Mouse (Mus musculus) forebrain, embryonic 13.5 days (tissue): ENCODE measurements around the gene Psma6. TPM values are rescaled to one million over a fixed set of nuclear protein-coding genes. Genes with fewer than 3 reads are reported as not detected.

Source experiments
- ATAC-seq: fragments of 200-750 bp; cut with Nextera tagmentation; 2 replicates; pipeline ENCODE4 v1.8.0; 2017
- H3K27ac ChIP-seq: fragments of 300-500 bp; sonication (generic); 2 replicates; pipeline ENCODE4 v1.5.1; 2015; ENCODE audit warnings: inconsistent platforms, mild to moderate bottlenecking, moderate library complexity
- H3K27me3 ChIP-seq: fragments of 300-500 bp; sonication (generic); 2 replicates; pipeline ENCODE4 v1.6.1; 2015; ENCODE audit warnings: mild to moderate bottlenecking, inconsistent platforms
- H3K36me3 ChIP-seq: fragments of 300-500 bp; sonication (generic); 2 replicates; pipeline ENCODE4 v1.6.1; 2015; ENCODE audit warnings: mild to moderate bottlenecking, inconsistent platforms; ENCODE audit not compliant: poor library complexity, severe bottlenecking
- H3K4me1 ChIP-seq: fragments of 300-500 bp; sonication (generic); 2 replicates; pipeline ENCODE4 v1.6.1; 2015; ENCODE audit warnings: inconsistent platforms
- H3K4me2 ChIP-seq: fragments of 300-500 bp; sonication (generic); 2 replicates; pipeline ENCODE4 v1.6.1; 2015; ENCODE audit warnings: inconsistent platforms, mild to moderate bottlenecking, moderate library complexity
- H3K4me3 ChIP-seq: fragments of 300-500 bp; sonication (generic); 2 replicates; pipeline ENCODE4 v1.5.1; 2015; ENCODE audit warnings: mild to moderate bottlenecking, inconsistent platforms
- H3K9ac ChIP-seq: fragments of 300-500 bp; sonication (generic); 2 replicates; pipeline ENCODE4 v1.6.1; 2015; ENCODE audit warnings: mild to moderate bottlenecking, inconsistent platforms
- H3K9me3 ChIP-seq: fragments of 300-500 bp; sonication (generic); replicated peaks from 2 replicates; pipeline ENCODE4 v1.6.1; 2016; ENCODE audit warnings: inconsistent platforms
- WGBS: fragments of 180-500 bp; shearing (Covaris S2); methylation state at CpG from one replicate; pipeline ENCODE4 v1.1.7; 2015; 5-methylcytosine and 5-hydroxymethylcytosine counted together
- polyA plus RNA-seq: library from polyadenylated mRNA; unstranded; fragments of >200 nt; fragmentation: Nextera tagmentation; extraction: Ambion mirVana; gene quantifications from 2 replicates; pipeline ENCODE4 v1.2.1, GENCODE M21; 2015

Psma6 gene
- polyA plus RNA-seq, 1 experiment from 2014 or later = 510 TPM

DNA sequence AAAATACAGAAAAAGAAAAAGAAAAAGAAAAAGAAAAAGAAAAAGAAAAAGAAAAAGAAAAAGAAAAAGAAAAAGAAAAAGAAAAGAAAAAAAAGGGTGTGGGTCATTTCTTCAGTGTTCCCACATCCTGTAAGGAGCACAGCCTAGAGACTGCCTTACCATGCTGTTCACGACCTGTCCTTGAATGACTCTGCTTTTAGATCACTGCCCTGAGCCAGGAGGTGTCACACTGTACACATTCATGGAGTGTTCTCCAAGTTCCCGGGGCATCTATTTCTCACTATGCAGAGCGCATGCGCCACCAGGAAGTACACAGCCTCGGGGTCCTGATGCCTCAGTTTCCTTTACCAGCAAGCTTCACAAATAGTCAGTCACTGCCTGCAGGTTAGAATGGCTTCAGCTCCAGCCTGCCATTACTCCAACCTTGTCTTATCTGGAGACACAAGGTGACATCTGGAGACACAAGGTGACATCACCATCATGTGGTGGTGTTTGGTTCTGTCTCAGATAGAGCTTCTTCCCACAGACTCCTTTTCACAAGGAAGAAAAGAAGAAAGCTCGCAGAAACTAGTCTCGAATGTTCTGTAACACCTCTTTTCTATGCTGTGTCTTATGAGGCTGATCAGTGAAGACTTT lies 48.4 kb downstream of the Psma6 start:
- Histone ChIP-seq H3K9ac (no peak overlapping the region), H3K4me3 (no peak overlapping the region), H3K4me1 (peaks cover 3% of the 10 kb centered on the region; the same call in 1 of the 2 replicates), H3K36me3 (no peaks in the 10 kb centered on the region), H3K9me3 (no peaks in the 10 kb centered on the region), H3K4me2 (no peak overlapping the region), H3K27ac (no peak overlapping the region), H3K27me3 (no peaks in the 10 kb centered on the region)
- no peak for ATAC-seq
- WGBS = 91% methylated on average over 7 of the region's 7 CpGs

DNA sequence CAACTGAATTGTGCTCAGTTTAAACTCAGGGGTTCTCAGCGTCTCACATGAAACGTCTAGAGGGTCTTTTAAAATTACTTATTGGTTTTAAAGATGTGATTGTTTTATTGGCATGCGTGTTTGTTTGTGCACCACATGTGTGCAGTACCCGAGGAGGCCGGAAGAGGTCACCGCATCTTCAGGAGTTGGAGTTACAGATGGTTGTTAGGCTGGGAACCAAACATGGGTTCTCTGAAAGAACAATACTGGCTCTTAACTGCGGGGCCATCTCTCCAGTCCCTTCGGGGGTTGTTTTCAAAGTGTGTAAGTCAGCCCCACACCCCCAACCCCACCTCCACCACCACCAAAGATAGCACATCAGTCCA lies 48.9 kb downstream of the Psma6 start:
- no peak overlapping the region for H3K9ac ChIP-seq
- peaks cover 4% of the 10 kb centered on the region; the same call in 1 of the 2 replicates for H3K4me1 ChIP-seq
- H3K36me3 ChIP-seq = no peaks in the 10 kb centered on the region
- H3K4me2 ChIP-seq = no peak overlapping the region
- H3K27me3 ChIP-seq = no peaks in the 10 kb centered on the region
- H3K27ac ChIP-seq = no peak overlapping the region
- no peak overlapping the region for H3K4me3 ChIP-seq
- no peaks in the 10 kb centered on the region for H3K9me3 ChIP-seq
- WGBS = 95% methylated on average over 8 of the region's 8 CpGs
- no peak for ATAC-seq

DNA sequence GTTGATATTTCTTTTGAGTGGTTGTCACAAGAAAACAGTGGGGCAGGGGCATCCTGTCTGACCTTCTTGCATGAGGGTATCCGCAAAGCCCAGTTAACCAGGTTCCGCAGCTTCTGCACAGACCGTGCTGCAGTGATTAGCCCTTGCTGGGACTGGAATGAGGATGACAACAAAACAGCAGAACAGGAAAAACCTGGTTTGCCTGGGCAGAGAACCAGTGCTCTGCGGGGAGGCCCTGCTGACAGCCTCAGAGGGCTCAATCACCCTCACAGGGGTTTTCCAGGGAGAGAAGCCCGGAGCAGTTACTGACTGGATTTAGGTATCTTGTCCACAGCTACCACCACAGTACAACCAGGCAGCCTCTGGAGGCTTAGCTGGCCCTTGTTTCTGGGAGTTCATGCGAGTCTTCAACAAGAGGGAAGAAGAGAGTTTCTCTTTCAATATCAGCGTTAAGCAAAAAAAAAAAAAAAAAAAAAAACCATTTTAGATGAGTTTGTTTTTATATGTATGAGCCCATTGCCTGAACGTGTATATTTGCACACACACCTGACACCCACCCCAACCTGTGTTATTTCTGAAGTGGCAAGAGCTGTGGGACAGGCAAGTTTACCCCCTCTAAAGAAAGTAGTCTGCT lies 49.9 kb downstream of the Psma6 start:
- no peaks in the 10 kb centered on the region for H3K36me3 ChIP-seq
- no peak overlapping the region for H3K4me3 ChIP-seq
- no peak overlapping the region for H3K27ac ChIP-seq
- H3K4me1 ChIP-seq = peaks cover 13% of the 10 kb centered on the region
- H3K27me3 ChIP-seq = no peaks in the 10 kb centered on the region
- H3K9ac ChIP-seq = no peak overlapping the region
- 47% methylated on average over 8 of the region's 8 CpGs for WGBS
- no peak overlapping the region for H3K4me2 ChIP-seq
- H3K9me3 ChIP-seq = no peaks in the 10 kb centered on the region
- no peak for ATAC-seq

DNA sequence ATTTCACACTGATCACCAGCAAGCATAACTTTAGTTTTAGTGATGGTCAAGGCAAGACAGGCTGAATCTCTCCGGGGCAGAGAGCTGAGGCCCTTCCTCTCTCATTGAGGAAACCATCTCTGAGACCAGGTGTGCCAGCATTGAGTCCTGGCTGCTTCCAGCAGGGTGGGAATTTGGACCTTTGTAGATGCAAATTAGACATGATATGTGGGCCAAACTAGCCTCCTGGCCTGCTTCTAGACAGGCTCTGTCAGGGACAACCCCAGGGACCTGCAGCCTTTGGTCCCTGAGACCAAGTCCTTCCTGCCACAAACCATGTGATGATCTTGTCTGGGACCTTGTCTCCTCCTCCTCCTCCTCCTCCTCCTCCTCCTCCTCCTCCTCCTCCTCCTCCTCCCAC lies 51.1 kb downstream of the Psma6 start:
- no peaks in the 10 kb centered on the region for H3K27me3 ChIP-seq
- no peaks in the 10 kb centered on the region for H3K9me3 ChIP-seq
- no peak overlapping the region for H3K4me2 ChIP-seq
- H3K27ac ChIP-seq = no peak overlapping the region
- ATAC-seq = no peak
- no peak overlapping the region for H3K4me3 ChIP-seq
- H3K36me3 ChIP-seq = no peaks in the 10 kb centered on the region
- peaks cover 14% of the 10 kb centered on the region for H3K4me1 ChIP-seq
- WGBS = 80% methylated on average over 1 of the region's 1 CpGs
- no peak overlapping the region for H3K9ac ChIP-seq

DNA sequence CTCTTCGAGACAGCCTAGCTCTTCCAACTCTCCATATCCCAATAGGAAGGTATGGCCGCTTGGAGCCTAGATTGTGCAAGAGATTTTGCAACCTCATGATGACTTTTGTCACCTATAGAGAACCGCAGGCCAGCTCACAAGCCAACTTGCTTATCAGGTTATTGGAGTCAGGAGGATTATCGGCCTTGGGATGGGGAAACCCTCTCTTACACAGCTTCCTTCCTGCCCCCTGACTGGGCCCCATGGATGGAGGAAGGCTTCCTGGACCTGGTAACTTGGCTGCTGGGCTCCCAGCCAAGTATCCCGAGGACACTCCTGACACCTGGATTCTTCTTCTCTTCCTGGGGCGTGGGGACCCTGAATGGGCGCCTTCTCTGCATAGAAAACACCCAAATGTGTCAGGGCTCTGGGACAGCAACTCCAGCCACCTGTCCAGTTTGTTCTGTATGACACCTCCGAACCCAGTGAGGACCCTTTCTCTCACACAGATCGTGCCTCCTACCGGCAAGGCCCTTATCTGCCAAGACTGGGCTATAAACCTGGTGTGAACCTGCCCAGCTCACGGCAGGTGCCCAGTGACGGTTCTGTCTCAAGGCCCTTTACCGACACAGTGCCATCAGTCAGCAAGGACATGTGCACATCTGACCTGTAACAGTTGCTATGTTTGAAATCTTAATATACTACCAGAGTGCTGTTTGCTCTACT lies 53.3 kb downstream of the Psma6 start:
- 81% methylated on average over 13 of the region's 13 CpGs for WGBS
- no peak overlapping the region for H3K4me2 ChIP-seq
- H3K4me3 ChIP-seq = no peak overlapping the region
- H3K9me3 ChIP-seq = no peaks in the 10 kb centered on the region
- H3K36me3 ChIP-seq = no peaks in the 10 kb centered on the region
- no peaks in the 10 kb centered on the region for H3K27me3 ChIP-seq
- no peak overlapping the region for H3K27ac ChIP-seq
- no peak for ATAC-seq
- H3K4me1 ChIP-seq = peaks cover 14% of the 10 kb centered on the region
- no peak overlapping the region for H3K9ac ChIP-seq

DNA sequence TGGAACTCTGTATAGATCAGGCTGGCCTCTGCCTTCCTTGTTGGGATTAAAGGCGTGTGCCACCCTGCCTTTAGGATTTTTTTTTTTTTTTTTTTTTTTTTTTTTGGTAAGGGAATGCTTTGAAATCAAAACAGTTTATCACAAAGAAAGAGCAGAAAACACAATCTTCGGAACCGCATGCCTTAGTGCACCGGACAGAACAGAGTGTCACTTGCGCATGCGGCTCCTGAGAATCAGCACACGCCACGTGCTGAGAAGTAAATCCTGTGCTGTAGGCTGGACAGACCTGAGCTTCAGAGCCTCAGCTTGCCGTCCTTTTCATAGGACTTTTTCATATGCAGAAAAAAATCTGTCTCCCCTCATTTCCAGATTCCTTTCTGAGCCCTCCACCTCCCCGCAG lies 54.0 kb downstream of the Psma6 start:
- Histone ChIP-seq H3K4me2 (peak overlapping the region; percentile 49; the same call in 1 of the 2 replicates), H3K9me3 (no peaks in the 10 kb centered on the region), H3K36me3 (no peaks in the 10 kb centered on the region), H3K4me3 (no peak overlapping the region), H3K9ac (0 out of 2 replicates have a peak overlapping the region, but pooled peaks have one; percentile 53), H3K27ac (peak overlapping the region; percentile 48), H3K4me1 (peaks cover 16% of the 10 kb centered on the region), H3K27me3 (no peaks in the 10 kb centered on the region)
- WGBS = 63% methylated on average over 10 of the region's 10 CpGs
- no peak for ATAC-seq

DNA sequence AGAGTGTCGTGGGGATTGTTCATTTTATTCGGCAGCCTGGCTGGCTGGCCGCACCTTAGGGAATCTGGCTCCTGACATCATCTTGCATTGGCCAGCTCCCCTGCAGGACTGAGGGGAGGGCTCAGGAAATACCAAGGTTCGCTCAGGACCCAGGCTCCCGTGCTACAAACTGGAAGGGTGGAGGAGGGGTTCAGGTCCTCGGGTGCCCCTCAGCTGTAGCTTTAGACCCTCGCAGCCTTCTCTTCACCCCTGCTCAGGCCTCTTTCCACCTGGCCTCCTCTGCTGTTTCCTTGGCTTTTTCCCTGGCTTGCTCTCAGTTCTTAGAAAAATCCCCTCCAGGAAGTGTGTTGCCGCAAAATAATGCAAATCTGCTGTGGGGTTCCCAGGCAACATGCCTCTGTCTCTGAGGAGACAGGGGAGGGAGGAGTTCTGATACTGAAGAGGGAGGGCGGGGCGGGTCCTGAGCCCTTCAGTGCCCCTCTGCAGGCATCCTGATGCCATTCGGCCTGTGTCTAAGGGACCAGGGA lies 54.7 kb downstream of the Psma6 start:
- peak overlapping the region; percentile 49 for H3K4me2 ChIP-seq
- peak; percentile 62 for ATAC-seq
- no peaks in the 10 kb centered on the region for H3K36me3 ChIP-seq
- 4% methylated on average over 11 of the region's 11 CpGs for WGBS
- H3K4me3 ChIP-seq = no peak overlapping the region
- H3K4me1 ChIP-seq = peaks cover 20% of the 10 kb centered on the region
- no peaks in the 10 kb centered on the region for H3K9me3 ChIP-seq
- H3K9ac ChIP-seq = peak overlapping the region; percentile 53
- peak overlapping the region; percentile 48 for H3K27ac ChIP-seq
- no peaks in the 10 kb centered on the region for H3K27me3 ChIP-seq

DNA sequence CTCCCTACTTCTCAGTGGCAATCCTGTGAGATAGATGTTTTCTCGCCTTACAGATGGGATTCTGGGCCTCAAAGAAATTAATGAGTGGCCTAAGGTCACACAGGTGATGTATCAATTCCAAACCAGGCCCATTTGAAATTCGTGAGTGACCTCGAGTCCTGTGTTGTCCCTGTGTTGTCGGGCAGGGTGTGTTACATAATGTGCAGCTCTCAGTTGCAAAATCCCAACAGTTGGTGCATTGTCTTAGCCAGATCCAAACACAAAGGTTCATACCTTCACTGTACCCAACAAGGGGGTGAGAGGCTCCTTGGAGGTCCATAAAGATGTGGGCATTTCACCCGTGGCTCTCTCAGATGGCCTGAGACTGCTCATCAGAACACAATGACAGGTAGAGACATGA lies 56.4 kb downstream of the Psma6 start:
- no peak overlapping the region for H3K4me3 ChIP-seq
- WGBS = 77% methylated on average over 5 of the region's 5 CpGs
- H3K27ac ChIP-seq = no peak overlapping the region
- no peak for ATAC-seq
- H3K9me3 ChIP-seq = no peaks in the 10 kb centered on the region
- peaks cover 20% of the 10 kb centered on the region for H3K4me1 ChIP-seq
- H3K36me3 ChIP-seq = no peaks in the 10 kb centered on the region
- H3K27me3 ChIP-seq = no peaks in the 10 kb centered on the region
- no peak overlapping the region for H3K4me2 ChIP-seq
- H3K9ac ChIP-seq = no peak overlapping the region

DNA sequence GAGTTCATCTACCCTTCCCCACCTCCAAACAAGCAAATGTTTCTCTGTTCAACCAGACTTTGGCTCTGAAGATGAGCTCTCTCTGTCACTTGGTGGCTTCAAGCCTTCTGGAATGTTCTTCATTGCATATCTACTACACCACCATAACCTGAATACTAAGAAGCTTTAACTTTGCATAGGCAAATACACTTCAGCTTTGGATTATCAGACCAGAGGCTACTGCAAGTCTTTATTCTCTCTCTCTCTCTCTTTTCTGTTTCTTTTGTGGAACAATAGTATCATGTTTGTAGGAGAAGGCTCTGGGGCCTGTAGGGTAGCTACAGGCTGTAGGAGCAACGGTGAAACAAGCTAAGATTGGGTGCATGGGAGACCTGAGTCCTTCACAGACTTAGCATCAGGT lies 58.2 kb downstream of the Psma6 start:
- no peak overlapping the region for H3K9ac ChIP-seq
- H3K4me1 ChIP-seq = peaks cover 33% of the 10 kb centered on the region
- H3K4me3 ChIP-seq = no peak overlapping the region
- H3K9me3 ChIP-seq = no peaks in the 10 kb centered on the region
- H3K27me3 ChIP-seq = no peaks in the 10 kb centered on the region
- WGBS = 82% methylated on average over 1 of the region's 1 CpGs
- no peak overlapping the region for H3K27ac ChIP-seq
- H3K36me3 ChIP-seq = no peaks in the 10 kb centered on the region
- no peak overlapping the region for H3K4me2 ChIP-seq
- ATAC-seq = no peak

DNA sequence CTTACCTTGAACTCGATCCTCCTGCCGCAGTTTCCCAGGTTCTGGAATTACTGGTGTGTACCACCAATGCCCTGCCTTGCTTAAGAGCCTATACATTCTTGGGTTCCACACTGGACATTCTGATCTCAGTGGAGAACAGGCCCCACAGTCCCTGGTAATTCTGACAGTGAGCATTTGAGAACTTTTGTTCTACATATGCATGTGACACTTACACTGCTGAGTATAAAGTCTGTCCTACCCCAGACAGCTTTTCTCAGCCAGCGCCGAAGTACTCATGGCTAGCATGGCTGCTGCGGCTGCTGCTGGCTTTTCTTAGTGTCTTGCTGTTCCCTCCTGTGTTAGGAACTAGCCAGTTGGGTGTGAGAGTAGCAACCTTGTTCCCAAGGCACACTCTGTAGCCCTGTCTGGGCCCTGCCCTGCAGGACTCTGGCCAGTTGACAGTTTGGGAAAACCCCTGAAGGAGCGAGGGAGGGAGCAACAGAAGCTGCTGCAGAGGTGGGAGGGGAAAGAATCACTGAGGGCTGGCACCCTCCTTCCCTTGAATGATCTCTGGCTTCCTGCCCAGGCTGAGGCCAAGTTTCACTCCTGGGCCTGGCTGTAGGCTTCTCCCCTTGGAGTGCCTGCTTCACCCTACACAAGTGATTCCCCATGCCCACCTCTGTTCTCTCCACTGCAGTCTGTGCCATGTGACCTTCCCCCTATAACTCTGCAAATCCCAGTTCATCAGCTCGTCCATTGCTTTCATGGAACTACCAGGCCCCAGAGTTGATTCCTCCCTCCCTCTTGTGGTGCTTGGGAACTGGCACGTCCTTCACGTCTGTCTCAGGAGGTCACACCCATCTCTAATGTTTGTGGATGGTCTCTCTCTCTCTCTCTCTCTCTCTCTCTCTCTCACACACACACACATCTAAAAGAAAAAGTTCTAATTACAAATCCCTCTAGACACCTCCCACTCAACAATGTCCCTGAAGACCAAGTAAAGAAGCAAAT lies 59.1 kb downstream of the Psma6 start:
- Histone ChIP-seq H3K4me3 (no peak overlapping the region), H3K27ac (no peak overlapping the region; the same call in 1 of the 2 replicates), H3K27me3 (no peaks in the 10 kb centered on the region), H3K4me1 (peaks cover 33% of the 10 kb centered on the region), H3K9ac (no peak overlapping the region), H3K9me3 (no peaks in the 10 kb centered on the region), H3K36me3 (no peaks in the 10 kb centered on the region), H3K4me2 (no peak overlapping the region)
- no peak for ATAC-seq
- 67% methylated on average over 9 of the region's 9 CpGs for WGBS

DNA sequence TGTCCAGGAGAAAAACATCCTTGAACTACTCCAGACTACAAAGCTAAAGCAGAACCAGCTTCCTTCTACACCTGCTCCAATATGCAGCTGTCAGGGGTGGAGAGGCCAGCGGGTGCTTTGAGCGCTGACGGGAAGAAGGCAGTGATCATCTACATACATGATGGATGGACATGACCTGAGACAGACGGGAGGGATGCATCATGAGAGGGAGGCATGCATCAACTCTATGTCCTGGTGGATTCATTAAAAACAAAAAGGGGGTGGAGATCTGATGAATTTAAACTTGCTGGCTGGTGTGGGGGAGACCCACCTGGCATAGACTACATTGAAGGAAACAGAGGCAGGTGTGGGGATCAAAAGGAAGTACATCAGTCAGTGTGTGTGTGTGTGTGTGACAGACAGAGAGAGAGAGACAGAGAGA lies 60.0 kb downstream of the Psma6 start:
- H3K4me1 ChIP-seq = peaks cover 24% of the 10 kb centered on the region
- no peaks in the 10 kb centered on the region for H3K36me3 ChIP-seq
- 88% methylated on average over 4 of the region's 4 CpGs for WGBS
- no peak overlapping the region for H3K4me2 ChIP-seq
- no peak overlapping the region for H3K27ac ChIP-seq
- no peak overlapping the region for H3K4me3 ChIP-seq
- no peak for ATAC-seq
- no peaks in the 10 kb centered on the region for H3K27me3 ChIP-seq
- H3K9ac ChIP-seq = no peak overlapping the region
- no peaks in the 10 kb centered on the region for H3K9me3 ChIP-seq
